Mouse (Mus musculus) CD4-positive, CD25-positive, alpha-beta regulatory T cell, adult 4 months (primary cell): ENCODE data around the gene Ctso. TPM values are rescaled to one million over a fixed set of nuclear protein-coding genes. Genes with fewer than 3 reads are reported as not detected.
A peak's percentile ranks its signal among the peaks of the same experiment; 100 is the strongest.

ENCODE experiments used
- ATAC-seq: one replicate; pipeline ENCODE4 v1.8.0; 2017
- polyA plus RNA-seq, 2 experiments: library from polyadenylated mRNA; unstranded; fragments of 100-300 nt; shearing (Covaris generic); gene quantifications; one replicate each; pipeline ENCODE4 v1.2.1; 2017

Gene Ctso
- polyA plus RNA-seq = 10 to 100 TPM; 53.2 to 62.3 TPM

DNA sequence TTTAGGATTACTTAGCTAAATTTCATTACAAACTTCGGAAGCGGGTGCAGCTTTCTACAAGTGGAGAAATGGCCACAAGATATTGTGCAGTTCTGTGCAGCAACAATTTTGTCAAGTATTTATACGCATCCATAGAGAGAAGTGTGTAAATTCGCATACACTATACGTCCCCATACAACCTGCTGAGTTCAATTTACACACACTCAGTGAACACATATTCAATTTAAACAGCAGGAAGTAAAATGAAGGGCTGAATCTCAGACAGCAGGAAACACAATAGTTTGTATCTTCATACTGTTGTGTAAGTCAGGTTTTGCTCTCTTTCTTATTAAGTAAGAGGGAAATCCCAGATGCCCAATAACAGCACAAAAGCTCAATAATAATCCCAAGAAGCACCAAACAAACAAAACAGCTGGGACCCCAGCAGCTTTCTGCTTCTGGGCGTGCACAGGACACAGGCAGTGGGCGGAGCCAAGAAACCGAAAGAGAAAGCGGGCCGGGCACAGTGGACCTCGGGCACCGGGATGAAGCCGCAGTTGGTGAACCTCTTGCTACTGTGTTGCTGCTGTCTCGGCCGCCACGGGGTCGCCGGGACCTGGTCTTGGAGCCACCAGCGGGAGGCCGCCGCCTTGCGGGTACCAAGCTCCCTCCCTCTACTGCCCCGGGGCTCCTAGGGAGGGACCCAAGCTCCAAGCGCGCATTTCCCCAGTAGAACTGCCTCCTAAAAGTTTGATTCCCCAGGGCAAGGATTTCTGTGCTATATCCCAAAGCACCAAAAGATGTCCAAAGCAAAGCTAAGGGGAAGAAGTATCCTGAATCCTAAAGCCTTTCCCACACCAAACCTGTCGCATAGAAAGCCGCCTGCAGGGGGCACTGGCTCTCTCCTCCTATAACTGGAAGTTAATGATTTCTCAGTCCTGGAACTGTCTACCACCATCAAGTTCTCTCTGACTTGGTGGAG lies at the start of gene Ctso:
Ctso (plus strand) TSS at position 461 of the 961 bp plus-strand sequence.
- ATAC-seq = peak; percentile 93

DNA sequence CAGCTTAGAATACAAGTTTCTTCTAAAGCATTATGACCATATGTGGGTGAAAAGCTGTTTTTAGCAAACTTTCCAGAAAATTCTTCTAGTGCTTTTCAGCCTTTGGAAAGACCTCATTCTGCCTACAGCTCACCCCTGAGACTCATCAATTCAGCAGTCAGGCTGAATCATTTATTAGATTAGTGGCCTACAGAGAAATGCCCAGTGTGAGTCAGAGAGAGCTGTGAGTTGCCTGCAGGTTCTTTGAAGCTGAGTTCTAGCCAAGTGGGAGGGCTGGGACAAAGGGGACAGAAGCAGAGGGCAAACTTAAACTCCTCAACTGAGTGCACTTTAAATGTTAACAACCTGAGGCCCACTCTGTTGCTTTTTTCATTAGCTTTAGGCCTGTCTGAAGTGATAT lies 48.5 kb upstream of the Ctso start:
- ATAC-seq = no peak

- no peak for ATAC-seq
These were observed 46.8 kb upstream of the Ctso start for GRCm38 (mm10) chr3:81885566-81885965.

GRCm38 (mm10) chr3:81889137-81889536 lies 43.3 kb upstream of the Ctso start:
- no peak for ATAC-seq

DNA sequence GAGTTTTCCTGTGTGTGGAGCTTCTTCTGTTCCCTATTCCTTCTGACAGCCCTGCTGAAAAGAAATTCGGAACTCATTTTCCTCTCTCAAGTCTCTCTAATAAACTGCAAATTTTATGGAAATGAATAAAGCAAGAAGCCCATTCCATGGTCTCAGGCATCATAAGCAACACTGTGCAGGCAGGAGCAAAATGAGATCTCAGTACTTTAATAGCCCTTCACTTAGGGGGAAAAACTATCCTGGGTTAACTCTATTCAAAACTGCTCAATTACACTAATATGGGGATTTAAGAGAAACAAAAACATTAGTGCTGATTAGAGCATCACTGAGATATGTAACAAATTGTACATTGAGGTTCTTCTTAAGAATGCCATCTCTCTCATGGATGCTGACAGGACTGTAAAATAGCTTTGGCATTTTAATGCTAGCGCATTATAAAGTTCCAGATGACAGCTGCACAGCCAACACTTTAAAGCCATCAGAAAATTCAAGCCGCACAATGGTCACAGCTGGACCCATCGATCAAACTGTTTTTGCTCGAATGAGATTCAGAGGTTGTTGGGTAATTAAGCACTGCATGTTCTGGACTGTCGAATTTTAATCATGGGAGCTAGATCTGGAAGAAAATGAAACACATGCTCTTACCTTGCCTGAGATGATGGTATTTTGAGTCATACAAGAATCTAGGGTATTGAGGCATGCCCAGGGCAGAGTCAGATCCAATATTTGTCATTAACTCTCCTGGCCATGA lies 21.9 kb upstream of the Ctso start:
- ATAC-seq = no peak

- no peak for ATAC-seq
These were observed 16.2 kb upstream of the Ctso start for GRCm38 (mm10) chr3:81916030-81916686.

DNA sequence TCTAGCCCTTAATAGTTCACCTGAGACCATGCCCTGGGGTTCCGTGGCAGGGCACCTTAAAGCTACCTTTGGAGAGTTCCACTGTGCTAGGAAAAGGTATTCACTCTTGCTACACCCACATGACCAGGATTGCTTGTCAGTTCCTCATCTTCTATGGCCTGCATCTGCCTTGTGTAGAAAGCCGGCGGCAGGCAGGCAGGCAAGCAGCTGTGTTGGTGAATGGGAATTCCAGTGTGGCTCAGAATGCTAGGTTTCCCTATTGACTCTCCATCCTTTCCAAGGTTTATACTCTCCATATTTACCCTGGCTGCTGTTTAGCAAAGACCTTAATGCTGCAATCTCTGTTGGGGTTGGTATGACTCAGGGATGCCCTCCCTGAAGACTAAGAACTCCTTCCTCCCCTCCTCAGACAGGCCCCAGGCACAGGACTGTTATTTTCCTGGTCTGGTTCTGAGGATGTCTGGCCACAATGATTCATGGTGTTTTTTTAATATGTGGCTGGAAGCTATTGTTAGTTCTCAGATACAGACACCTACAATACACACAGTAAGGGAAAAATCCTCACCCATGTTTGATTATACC lies 15.0 kb upstream of the Ctso start:
- ATAC-seq = no peak

DNA sequence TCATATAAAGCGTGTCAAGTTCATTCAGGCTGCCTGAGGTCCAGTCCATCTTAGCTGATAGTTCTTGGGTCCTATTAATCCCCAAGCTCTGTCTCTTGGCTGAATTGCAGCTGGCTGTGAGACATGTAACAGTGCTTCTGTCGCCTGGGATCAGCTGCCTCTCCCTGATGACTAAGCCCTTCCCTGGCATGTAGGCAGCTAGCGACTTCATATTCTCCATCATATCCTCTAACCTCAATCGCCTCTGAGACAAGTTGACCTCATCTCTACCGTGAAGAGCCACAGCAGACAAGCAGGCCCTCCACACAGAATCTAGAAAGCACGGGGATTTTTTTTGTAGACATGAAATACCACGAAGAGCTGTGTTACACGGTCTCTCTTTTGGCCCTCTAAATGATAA lies 14.2 kb upstream of the Ctso start:
- no peak for ATAC-seq

GRCm38 (mm10) chr3:81919681-81920080 lies 12.7 kb upstream of the Ctso start:
- ATAC-seq = no peak

DNA sequence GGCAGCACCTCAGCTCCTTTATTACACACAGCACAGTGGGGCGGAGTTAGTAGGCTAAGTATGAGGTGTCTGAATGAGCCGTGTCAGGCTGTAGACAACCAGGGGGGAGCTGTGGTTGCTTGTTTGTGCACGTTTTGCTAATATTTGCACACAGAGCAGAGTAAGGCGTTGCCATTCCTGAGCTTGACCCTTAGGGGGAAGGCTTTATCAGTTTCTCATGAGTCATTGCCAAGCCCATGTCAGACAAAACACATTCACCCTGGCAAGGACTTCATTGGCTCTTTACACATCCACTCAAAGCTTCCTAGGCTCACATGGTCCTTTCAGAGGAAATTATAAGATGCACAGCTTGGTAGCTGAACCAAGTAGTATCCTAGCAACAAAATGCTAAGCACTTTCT lies 9.5 kb upstream of the Ctso start:
- ATAC-seq = no peak

DNA sequence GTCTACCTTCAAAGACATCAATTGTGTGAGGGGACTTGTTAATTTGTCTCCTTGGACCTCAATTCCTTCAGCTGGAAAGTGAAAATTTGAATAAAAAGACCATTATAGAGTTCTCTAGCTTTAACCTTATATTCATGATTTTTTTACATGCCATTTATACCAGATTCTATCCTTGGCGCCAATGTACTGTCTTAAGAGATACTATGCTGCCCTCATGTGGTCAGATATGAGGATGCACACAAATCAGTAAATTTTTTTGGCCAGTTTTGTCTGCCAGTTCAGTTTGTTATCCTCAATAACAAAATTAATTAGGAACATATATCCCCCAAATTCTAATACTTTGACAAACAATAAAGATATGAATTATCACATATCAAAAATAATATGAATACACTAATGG lies 7.5 kb upstream of the Ctso start:
- peak; percentile 73 for ATAC-seq

GRCm38 (mm10) chr3:81925856-81926255 lies 6.5 kb upstream of the Ctso start:
- ATAC-seq = peak; percentile 73

DNA sequence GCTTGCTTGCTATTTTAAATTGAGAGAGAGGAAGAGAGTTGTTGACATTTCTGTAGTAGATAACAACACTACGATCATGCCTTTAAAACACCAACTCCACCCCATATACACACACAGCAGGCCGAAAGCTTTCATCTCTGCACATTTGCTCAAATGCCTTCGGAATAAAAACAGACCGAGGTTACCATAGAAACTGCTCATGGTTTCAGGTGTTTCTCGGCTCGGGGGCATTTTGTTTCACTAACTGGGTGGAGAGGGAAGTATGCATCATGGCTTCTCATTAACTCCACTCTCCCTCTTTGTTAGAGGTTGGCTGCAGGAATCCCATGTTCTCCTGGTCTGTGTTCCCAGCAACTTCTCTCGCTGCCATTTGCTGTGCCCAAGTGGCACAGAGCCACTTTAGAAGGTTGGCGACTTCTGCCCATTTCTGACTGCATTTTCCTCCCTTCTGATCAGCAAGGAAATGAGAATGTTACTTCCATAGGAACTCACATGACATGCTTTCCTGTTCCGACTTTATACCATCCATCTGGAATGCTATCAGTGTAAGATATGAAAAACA lies 5.6 kb upstream of the Ctso start:
- ATAC-seq = no peak

DNA sequence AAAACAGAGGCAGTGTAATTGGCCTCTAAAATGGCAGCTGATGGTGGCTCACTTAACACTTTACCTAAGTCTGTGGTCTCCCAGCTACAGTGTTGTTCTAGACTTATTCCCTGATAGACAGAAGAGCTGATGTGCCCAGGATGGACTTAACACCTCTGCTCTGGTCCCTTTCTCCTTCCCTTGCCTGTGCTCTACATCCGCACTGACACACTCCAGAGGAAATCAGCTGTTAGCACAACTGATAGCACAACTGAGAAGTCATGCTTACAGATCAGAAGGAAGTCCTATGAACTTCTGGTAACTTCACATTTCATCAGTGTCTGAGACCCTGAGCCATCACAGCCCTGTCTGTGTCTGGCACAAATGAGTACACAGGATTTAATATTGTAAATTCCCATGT lies 3.3 kb upstream of the Ctso start:
- ATAC-seq = no peak

DNA sequence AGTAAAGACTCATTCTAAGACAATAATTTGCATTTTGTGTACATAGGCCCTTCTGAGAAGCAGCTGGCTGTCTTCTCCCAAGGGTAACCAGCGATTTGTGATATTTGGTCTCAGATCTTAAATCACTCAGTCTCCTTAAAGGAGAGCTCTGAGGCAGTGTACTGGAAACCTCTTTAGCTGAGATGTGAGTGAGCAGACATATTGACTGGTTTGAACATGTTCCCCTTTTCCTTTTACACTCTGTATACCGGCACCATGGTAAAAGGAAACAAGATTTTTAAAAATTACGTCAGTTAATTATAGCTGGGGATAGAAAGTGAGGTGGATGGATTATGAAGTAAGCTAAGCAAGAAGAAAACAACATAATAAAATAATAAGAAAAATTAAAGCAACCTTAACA lies 706 bp upstream of the Ctso start:
- ATAC-seq = no peak

DNA sequence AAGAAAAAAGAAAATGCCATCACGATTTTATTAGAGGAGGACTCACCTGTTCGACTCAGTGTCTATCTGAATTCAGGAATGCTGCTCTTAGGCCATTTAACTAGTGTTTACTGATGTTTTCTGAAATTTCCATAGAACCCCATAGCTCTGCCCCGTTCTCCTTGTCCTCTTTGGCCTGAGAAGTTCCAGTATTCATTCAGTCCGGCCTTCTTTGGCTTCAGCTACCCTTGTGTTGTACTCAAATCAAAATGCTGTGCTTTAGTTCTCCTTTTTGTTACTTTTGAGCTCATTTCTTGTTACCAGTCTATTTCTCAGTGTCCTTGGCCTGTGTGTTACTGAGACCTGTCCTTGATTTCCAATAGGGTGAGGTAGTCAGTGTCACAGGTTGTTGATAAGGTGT lies 947 bp downstream of the Ctso start:
- no peak for ATAC-seq

DNA sequence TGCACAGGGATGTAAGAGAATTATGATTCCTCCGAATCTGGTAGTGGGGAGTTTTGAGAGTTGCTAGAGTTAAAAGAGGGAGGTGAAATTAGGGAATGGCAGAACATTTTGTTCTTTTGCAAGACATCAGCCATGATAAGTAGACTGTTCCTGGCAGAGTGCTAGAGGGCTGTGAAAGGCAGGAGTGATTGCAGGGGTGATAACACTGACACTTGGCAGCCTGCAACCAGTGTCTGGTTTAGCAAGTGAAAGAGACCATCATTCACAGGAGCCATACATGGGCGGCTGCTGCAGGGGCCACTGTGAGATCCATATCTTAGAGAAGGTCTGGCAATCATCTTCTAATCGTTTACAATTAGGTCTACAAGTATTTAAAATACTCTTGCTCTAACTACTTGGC lies 6.5 kb downstream of the Ctso start:
- no peak for ATAC-seq

- no peak for ATAC-seq
These were observed 9.9 kb downstream of the Ctso start for GRCm38 (mm10) chr3:81942341-81942740.

GRCm38 (mm10) chr3:81943097-81943496 lies 10.7 kb downstream of the Ctso start:
- no peak for ATAC-seq

DNA sequence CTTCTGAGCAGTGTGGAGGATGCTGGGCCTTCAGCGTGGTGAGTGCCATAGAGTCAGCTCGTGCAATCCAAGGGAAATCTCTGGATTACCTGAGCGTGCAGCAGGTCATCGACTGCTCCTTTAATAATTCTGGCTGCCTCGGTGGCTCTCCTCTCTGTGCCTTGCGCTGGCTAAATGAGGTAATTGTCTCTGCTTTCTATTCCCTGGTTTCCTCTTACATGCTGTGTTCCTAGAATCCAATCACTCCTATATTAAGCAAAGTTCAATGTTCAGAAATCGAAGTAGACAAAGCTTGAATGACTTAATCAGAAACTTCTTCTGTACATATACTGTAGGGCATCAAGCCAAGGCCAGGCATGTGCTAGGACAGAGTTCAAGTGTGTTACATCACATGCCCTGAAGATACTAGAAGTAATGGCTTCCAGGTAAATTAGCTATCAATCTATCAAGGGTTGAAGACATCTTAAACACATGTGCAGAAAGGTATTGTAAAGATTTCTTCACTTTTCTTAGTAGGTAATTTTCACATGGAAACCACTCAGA lies 12.5 kb downstream of the Ctso start:
- ATAC-seq = no peak

DNA sequence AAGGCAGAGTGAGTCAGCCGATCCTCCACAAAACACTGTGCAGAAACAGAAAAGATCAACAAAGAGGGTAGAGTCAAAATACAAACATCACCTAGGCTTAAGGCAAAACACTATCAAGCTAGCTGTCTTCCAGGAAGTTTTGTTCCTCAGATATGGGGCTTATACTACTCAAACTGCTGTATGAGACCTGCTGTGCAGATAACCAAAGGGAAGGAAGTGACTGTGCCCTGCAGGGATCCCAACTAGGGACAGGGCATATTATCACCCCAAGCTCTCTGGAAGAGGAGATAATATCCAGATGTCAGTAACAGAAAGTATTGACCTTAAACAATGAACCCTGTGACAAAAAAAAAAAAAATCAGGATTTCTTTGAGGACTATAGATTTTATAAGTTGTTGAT lies 16.6 kb downstream of the Ctso start:
- ATAC-seq = no peak

DNA sequence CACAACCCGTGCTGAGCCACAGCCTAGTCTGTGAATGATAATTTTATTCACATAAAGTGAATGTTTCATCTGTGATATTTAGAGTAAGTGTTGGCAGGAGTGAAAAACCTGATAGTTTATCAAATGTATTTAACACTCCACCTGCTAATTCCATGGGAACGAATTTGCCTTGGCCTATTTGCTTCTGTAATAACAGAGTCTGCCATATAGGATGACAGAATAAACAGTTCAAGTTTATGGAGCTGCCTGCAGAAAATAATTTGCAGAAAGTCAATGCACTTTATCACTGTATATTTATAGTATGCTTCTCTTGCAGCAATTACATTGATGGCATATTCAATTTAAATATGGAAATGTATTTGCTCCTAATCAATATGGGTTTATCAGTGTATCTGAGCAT lies 19.4 kb downstream of the Ctso start:
- ATAC-seq = no peak
